Mouse (Mus musculus): ENCODE data around the gene Zkscan8. TPM values are rescaled to one million over a fixed set of nuclear protein-coding genes. Genes with fewer than 3 reads are reported as not detected.

Gene Zkscan8
- 6.3 and 7.2 TPM in 2 replicates for polyA plus RNA-seq (2014; fragmentation: Nextera tagmentation; extraction: Ambion mirVana)

- Histone ChIP-seq H3K27me3 (ENCODE audit: control insufficient read depth, insufficient read depth, low read length) (no peaks in the 10 kb centered on the region), H3K9me3 (ENCODE audit: control insufficient read depth, low read length) (no peaks in the 10 kb centered on the region), H3K4me1 (ENCODE audit: control insufficient read depth in 2 of 2, insufficient read depth in 2 of 2, low read length in 2 of 2) (no peaks in the 10 kb centered on the region), H3K4me3 (ENCODE audit: control insufficient read depth in 1 of 2, insufficient read depth in 1 of 2, low read depth in 1 of 2, low read length in 2 of 2) (peak within 1 kb of the TSS; percentile 91 to 99), H3K27ac (replicated peaks in 1 of 2; ENCODE audit: control insufficient read depth in 1 of 2, insufficient read depth in 1 of 2, low read depth in 2 of 2, low read length in 2 of 2) (peak within 1 kb of the TSS; percentile 92 to 94), H3K4me2 (ENCODE audit: low read length) (peak within 1 kb of the TSS; percentile 76), H3K9ac (ENCODE audit: low read length) (peak within 1 kb of the TSS; percentile 98), H3K36me3 (ENCODE audit: control insufficient read depth, insufficient read depth, low read length) (peaks cover 14% of the 10 kb centered on the region)
- ATAC-seq (ENCODE audit: insufficient number of reproducible peaks, insufficient read depth, low FRiP score, low read depth), result peak; percentile 86
- 0% methylated on average over 37 of the region's 39 CpGs for WGBS
Measured at GRCm38 (mm10) chr13:21530781-21531201, at the start of gene Zkscan8. Zkscan8 (minus strand) TSS chr13:21531120.

- H3K9me3 ChIP-seq (ENCODE audit: control insufficient read depth, low read length), result no peaks in the 10 kb centered on the region
- no peak within 1 kb of the TSS for H3K4me2 ChIP-seq (ENCODE audit: low read length)
- H3K4me1 ChIP-seq (ENCODE audit: control insufficient read depth in 2 of 2, insufficient read depth in 2 of 2, low read length in 2 of 2), result no peaks in the 10 kb centered on the region
- WGBS, result 51% methylated on average over 1 of the region's 1 CpGs
- H3K27me3 ChIP-seq (ENCODE audit: control insufficient read depth, insufficient read depth, low read length), result no peaks in the 10 kb centered on the region
- H3K4me3 ChIP-seq (ENCODE audit: control insufficient read depth in 1 of 2, insufficient read depth in 1 of 2, low read depth in 1 of 2, low read length in 2 of 2), result no peak within 1 kb of the TSS
- no peaks in the 10 kb centered on the region for H3K36me3 ChIP-seq (ENCODE audit: control insufficient read depth, insufficient read depth, low read length)
- no peak within 1 kb of the TSS for H3K27ac ChIP-seq (replicated peaks in 1 of 2; ENCODE audit: control insufficient read depth in 1 of 2, insufficient read depth in 1 of 2, low read depth in 2 of 2, low read length in 2 of 2)
- no peak for ATAC-seq (ENCODE audit: insufficient number of reproducible peaks, insufficient read depth, low FRiP score, low read depth)
- no peak within 1 kb of the TSS for H3K9ac ChIP-seq (ENCODE audit: low read length)
Measured at GRCm38 (mm10) chr13:21559793-21560192, 28.9 kb upstream of the Zkscan8 start, which contains the start of gene Olfr1535. Olfr1535 (minus strand) TSS chr13:21559893.

GRCm38 (mm10) chr13:21550416-21551110, 19.6 kb upstream of the Zkscan8 start:
- Histone ChIP-seq H3K9ac (ENCODE audit: low read length) (no peak overlapping the region), H3K9me3 (ENCODE audit: control insufficient read depth, low read length) (no peaks in the 10 kb centered on the region), H3K27ac (replicated peaks in 1 of 2; ENCODE audit: control insufficient read depth in 1 of 2, insufficient read depth in 1 of 2, low read depth in 2 of 2, low read length in 2 of 2) (no peak overlapping the region), H3K4me2 (ENCODE audit: low read length) (no peak overlapping the region), H3K4me1 (ENCODE audit: control insufficient read depth in 2 of 2, insufficient read depth in 2 of 2, low read length in 2 of 2) (no peaks in the 10 kb centered on the region), H3K27me3 (ENCODE audit: control insufficient read depth, insufficient read depth, low read length) (no peaks in the 10 kb centered on the region), H3K4me3 (ENCODE audit: control insufficient read depth in 1 of 2, insufficient read depth in 1 of 2, low read depth in 1 of 2, low read length in 2 of 2) (no peak overlapping the region), H3K36me3 (ENCODE audit: control insufficient read depth, insufficient read depth, low read length) (no peaks in the 10 kb centered on the region)
- ATAC-seq (ENCODE audit: insufficient number of reproducible peaks, insufficient read depth, low FRiP score, low read depth), result no peak
- WGBS, result 34% methylated on average over 3 of the region's 3 CpGs

- no peak for ATAC-seq (ENCODE audit: insufficient number of reproducible peaks, insufficient read depth, low FRiP score, low read depth)
- 87% methylated on average over 3 of the region's 3 CpGs for WGBS
Measured at GRCm38 (mm10) chr13:21549487-21549886, 18.6 kb upstream of the Zkscan8 start.

GRCm38 (mm10) chr13:21542708-21543107, 11.8 kb upstream of the Zkscan8 start, which contains the start of gene Olfr1366:
Olfr1366 (minus strand) TSS chr13:21542808.
- ATAC-seq (ENCODE audit: insufficient number of reproducible peaks, insufficient read depth, low FRiP score, low read depth), result no peak
- Histone ChIP-seq H3K9ac (ENCODE audit: low read length) (no peak within 1 kb of the TSS), H3K36me3 (ENCODE audit: control insufficient read depth, insufficient read depth, low read length) (no peaks in the 10 kb centered on the region), H3K27me3 (ENCODE audit: control insufficient read depth, insufficient read depth, low read length) (no peaks in the 10 kb centered on the region), H3K4me2 (ENCODE audit: low read length) (no peak within 1 kb of the TSS), H3K4me1 (ENCODE audit: control insufficient read depth in 2 of 2, insufficient read depth in 2 of 2, low read length in 2 of 2) (no peaks in the 10 kb centered on the region), H3K9me3 (ENCODE audit: control insufficient read depth, low read length) (no peaks in the 10 kb centered on the region), H3K4me3 (ENCODE audit: control insufficient read depth in 1 of 2, insufficient read depth in 1 of 2, low read depth in 1 of 2, low read length in 2 of 2) (no peak within 1 kb of the TSS), H3K27ac (replicated peaks in 1 of 2; ENCODE audit: control insufficient read depth in 1 of 2, insufficient read depth in 1 of 2, low read depth in 2 of 2, low read length in 2 of 2) (no peak within 1 kb of the TSS)
- 50% methylated on average over 1 of the region's 1 CpGs for WGBS

More at GRCm38 (mm10) chr13:21549487-21549886, 18.6 kb upstream of the Zkscan8 start:
- Histone ChIP-seq H3K9ac (ENCODE audit: low read length) (no peak overlapping the region), H3K27ac (replicated peaks in 1 of 2; ENCODE audit: control insufficient read depth in 1 of 2, insufficient read depth in 1 of 2, low read depth in 2 of 2, low read length in 2 of 2) (no peak overlapping the region), H3K27me3 (ENCODE audit: control insufficient read depth, insufficient read depth, low read length) (no peaks in the 10 kb centered on the region), H3K4me2 (ENCODE audit: low read length) (no peak overlapping the region), H3K9me3 (ENCODE audit: control insufficient read depth, low read length) (no peaks in the 10 kb centered on the region), H3K4me1 (ENCODE audit: control insufficient read depth in 2 of 2, insufficient read depth in 2 of 2, low read length in 2 of 2) (no peaks in the 10 kb centered on the region), H3K36me3 (ENCODE audit: control insufficient read depth, insufficient read depth, low read length) (no peaks in the 10 kb centered on the region), H3K4me3 (ENCODE audit: control insufficient read depth in 1 of 2, insufficient read depth in 1 of 2, low read depth in 1 of 2, low read length in 2 of 2) (no peak overlapping the region)

- H3K27ac ChIP-seq (replicated peaks in 1 of 2; ENCODE audit: control insufficient read depth in 1 of 2, insufficient read depth in 1 of 2, low read depth in 2 of 2, low read length in 2 of 2), result no peak overlapping the region
- H3K4me1 ChIP-seq (ENCODE audit: control insufficient read depth in 2 of 2, insufficient read depth in 2 of 2, low read length in 2 of 2), result no peaks in the 10 kb centered on the region
- no peaks in the 10 kb centered on the region for H3K27me3 ChIP-seq (ENCODE audit: control insufficient read depth, insufficient read depth, low read length)
- peak overlapping the region in 1 of 2 experiments; percentile 91; a peak in 2 of 4 replicates for H3K4me3 ChIP-seq (ENCODE audit: control insufficient read depth in 1 of 2, insufficient read depth in 1 of 2, low read depth in 1 of 2, low read length in 2 of 2)
- no peak overlapping the region; the same call in 1 of the 2 replicates for H3K9ac ChIP-seq (ENCODE audit: low read length)
- H3K9me3 ChIP-seq (ENCODE audit: control insufficient read depth, low read length), result no peaks in the 10 kb centered on the region
- ATAC-seq (ENCODE audit: insufficient number of reproducible peaks, insufficient read depth, low FRiP score, low read depth), result no peak
- 48% methylated on average over 7 of the region's 7 CpGs for WGBS
- H3K36me3 ChIP-seq (ENCODE audit: control insufficient read depth, insufficient read depth, low read length), result peaks cover 19% of the 10 kb centered on the region
- peak overlapping the region; percentile 76 for H3K4me2 ChIP-seq (ENCODE audit: low read length)
Measured at GRCm38 (mm10) chr13:21530136-21530535, 784 bp downstream of the Zkscan8 start.

GRCm38 (mm10) chr13:21506221-21506649, 24.7 kb downstream of the Zkscan8 start:
- ATAC-seq (ENCODE audit: insufficient number of reproducible peaks, insufficient read depth, low FRiP score, low read depth), result peak; percentile 98
- 1% methylated on average over 21 of the region's 21 CpGs for WGBS
- Histone ChIP-seq H3K4me1 (ENCODE audit: control insufficient read depth in 2 of 2, insufficient read depth in 2 of 2, low read length in 2 of 2) (0 out of 4 replicates have a peak, but pooled peaks cover 0 to 3% of the 10 kb centered on the region in 2 experiments), H3K36me3 (ENCODE audit: control insufficient read depth, insufficient read depth, low read length) (no peaks in the 10 kb centered on the region), H3K4me2 (ENCODE audit: low read length) (peak overlapping the region; percentile 63), H3K9me3 (ENCODE audit: control insufficient read depth, low read length) (no peaks in the 10 kb centered on the region), H3K9ac (ENCODE audit: low read length) (peak overlapping the region; percentile 78), H3K4me3 (ENCODE audit: control insufficient read depth in 1 of 2, insufficient read depth in 1 of 2, low read depth in 1 of 2, low read length in 2 of 2) (peak overlapping the region; percentile 65 to 69), H3K27ac (replicated peaks in 1 of 2; ENCODE audit: control insufficient read depth in 1 of 2, insufficient read depth in 1 of 2, low read depth in 2 of 2, low read length in 2 of 2) (peak overlapping the region; percentile 67 to 84), H3K27me3 (ENCODE audit: control insufficient read depth, insufficient read depth, low read length) (no peaks in the 10 kb centered on the region)
